9 mouse cellular contexts compared by ENCODE assay signal in genomic region chr11:86682861-86683260, GRCm38 (mm10). TPM values are rescaled to one million over a fixed set of nuclear protein-coding genes. Genes with fewer than 3 reads are reported as not detected.
DNase-seq lines count a peak whose midpoint lies in the region; ATAC-seq and TF ChIP-seq lines count a peak whose summit lies in the region.
"Had no signal": no experiment of that assay in that cellular context is flagged by ENCODE, and none has a peak within 500 bp of the region (broad histone marks: within the 10 kb centered on the region; RNA-seq: fewer than 3 reads in every experiment).

No protein-coding gene starts in this region.

- H3K4me1 ChIP-seq in lung, embryonic 15.5 days, result peaks cover 25% of the 10 kb centered on the region
- H3K4me1 ChIP-seq in limb, embryonic 12.5 days (replicated peaks), result peaks cover 21% of the 10 kb centered on the region
- H3K4me1 ChIP-seq in small intestine, adult 2 months (ENCODE audit: control insufficient read depth, insufficient read depth, insufficient read length, low read length), result peaks cover 6% of the 10 kb centered on the region; the same call in 1 of the 2 replicates

- 24% methylated on average over 7 of the region's 7 CpGs for WGBS in lung, embryonic 15.5 days
- 36% methylated on average over 7 of the region's 7 CpGs for WGBS in limb, embryonic 12.5 days
- WGBS in small intestine, adult 2 months, result 16% methylated on average over 7 of the region's 7 CpGs

- ATAC-seq in lung, embryonic 15.5 days (ENCODE audit: borderline replicate concordance, extremely low read depth, low FRiP score, low TSS enrichment), result no peak
- peak; percentile 18; the same call in 1 of the 2 replicates for ATAC-seq in erythroblast, adult 5-6 weeks (replicated peaks; ENCODE audit: low FRiP score, poor library complexity, severe bottlenecking)
- no peak for ATAC-seq in limb, embryonic 12.5 days (ENCODE audit: insufficient number of reproducible peaks, insufficient read depth, low FRiP score, low TSS enrichment, low read depth)

- H3K4me2 ChIP-seq in lung, embryonic 15.5 days, result peak overlapping the region; percentile 67
- peak overlapping the region; percentile 75 for H3K4me2 ChIP-seq in limb, embryonic 12.5 days

- H3K27ac ChIP-seq in lung, embryonic 15.5 days, result 0 out of 2 replicates have a peak overlapping the region, but pooled peaks have one; percentile 88
- H3K27ac ChIP-seq in limb, embryonic 12.5 days, result peak overlapping the region; percentile 91; the same call in 1 of the 2 replicates
- peak overlapping the region; percentile 90; the same call in 1 of the 2 replicates for H3K27ac ChIP-seq in small intestine, adult 2 months (ENCODE audit: insufficient read depth, low read depth, low read length)

- H3K36me3 ChIP-seq in lung, embryonic 15.5 days, result peaks cover 5% of the 10 kb centered on the region; the same call in 1 of the 2 replicates
- H3K36me3 ChIP-seq in limb, embryonic 12.5 days, result peaks cover 13% of the 10 kb centered on the region
- H3K36me3 ChIP-seq in small intestine, adult 2 months (ENCODE audit: control insufficient read depth, insufficient read depth, low read length), result 0 out of 2 replicates have a peak, but pooled peaks cover 2% of the 10 kb centered on the region

- TF ChIP-seq POLR2A in small intestine, adult 2 months (IDR thresholded peaks at IDR 0.05; ENCODE audit: low read depth, low read length), result no peak

- peak overlapping the region; percentile 63 for H3K9ac ChIP-seq in lung, embryonic 15.5 days
- H3K9ac ChIP-seq in limb, embryonic 12.5 days (replicated peaks), result peak overlapping the region; percentile 83

- H3K9me3 ChIP-seq in lung, embryonic 15.5 days, result no peaks in the 10 kb centered on the region
- H3K9me3 ChIP-seq in limb, embryonic 12.5 days, result no peaks in the 10 kb centered on the region

- no peaks in the 10 kb centered on the region for H3K27me3 ChIP-seq in lung, embryonic 15.5 days
- no peaks in the 10 kb centered on the region for H3K27me3 ChIP-seq in limb, embryonic 12.5 days
- no peaks in the 10 kb centered on the region for H3K27me3 ChIP-seq in small intestine, adult 2 months (ENCODE audit: control insufficient read depth, insufficient read depth, low read length)

- TF ChIP-seq CTCF in small intestine, adult 2 months (IDR thresholded peaks at IDR 0.05; ENCODE audit: extremely low read depth, insufficient read length, insufficient replicate concordance, low read depth, low read length), result no peak

- DNase-seq in lung, postnatal 25 days (ENCODE audit: low spot score), result no peak
- no peak for DNase-seq in embryo, embryonic 9.5 days (ENCODE audit: extremely low spot score)
- no peak for DNase-seq in left cerebral cortex, adult 11 months (ENCODE audit: low spot score)
- no peak for DNase-seq in MN1 (ENCODE audit: low spot score)
- DNase-seq: left cerebral cortex, postnatal 4 days had no signal

- H3K4me3 ChIP-seq in lung, embryonic 15.5 days, result peak overlapping the region; percentile 70
- peak overlapping the region; percentile 79 for H3K4me3 ChIP-seq in limb, embryonic 12.5 days (replicated peaks)
- H3K4me3 ChIP-seq in small intestine, adult 2 months (ENCODE audit: low read depth, low read length), result peak overlapping the region; percentile 99; the same call in 1 of the 2 replicates

RNA-seq across cellular contexts. Expression of gene Vmp1, which starts 0.8 kb away (rescaled TPM):
- 99.3 and 107 TPM in 2 replicates for polyA plus RNA-seq in lung, embryonic 15.5 days (2015; fragmentation: Nextera tagmentation; extraction: Ambion mirVana)
- 170 and 241 TPM in 2 replicates for total RNA-seq in erythroblast, adult 5-6 weeks (2015; ENCODE audit: low replicate concordance)
- total RNA-seq in erythroblast, adult 5-6 weeks (2017; ENCODE audit: low replicate concordance), result 162 and 218 TPM in 2 replicates
- 79.8 and 85.1 TPM in 2 replicates for polyA plus RNA-seq in limb, embryonic 12.5 days (2016; fragmentation: Nextera tagmentation; extraction: Ambion mirVana)
- 22.1 and 38.8 TPM in 2 replicates for polyA plus RNA-seq in small intestine, adult 2 months (2012; rRNA removed)

RNA-seq across cellular contexts. Expression of gene Ptrh2, which starts 0.9 kb away (rescaled TPM):
- 32.0 and 32.5 TPM in 2 replicates for polyA plus RNA-seq in lung, embryonic 15.5 days (2015; fragmentation: Nextera tagmentation; extraction: Ambion mirVana)
- 6.9 and 8.8 TPM in 2 replicates for total RNA-seq in erythroblast, adult 5-6 weeks (2015; ENCODE audit: low replicate concordance)
- total RNA-seq in erythroblast, adult 5-6 weeks (2017; ENCODE audit: low replicate concordance), result 9.5 TPM in 2 replicates
- 40.4 and 42.9 TPM in 2 replicates for polyA plus RNA-seq in limb, embryonic 12.5 days (2016; fragmentation: Nextera tagmentation; extraction: Ambion mirVana)
- polyA plus RNA-seq in small intestine, adult 2 months (2012; rRNA removed), result 0.90 and 1.5 TPM in 2 replicates

Comparison
In these comparisons a context has a peak if more than half of its experiments do, and no peak if none do; other contexts are left out.
1. RNA of gene Ptrh2, which starts 0.9 kb away (polyA plus RNA-seq): 40.4 to 42.9 TPM in limb, embryonic 12.5 days and 32.0 to 32.5 TPM in lung, embryonic 15.5 days; 0.90 to 1.5 TPM in small intestine, adult 2 months; every median in the first group is over 10 times any median in the second.
2. Peak in every context shown above with its lines, with median percentiles within 50 percentile points of each other: H3K27ac ChIP-seq and H3K4me3 ChIP-seq.